Mouse (Mus musculus): ENCODE data around the gene Eif5. TPM values are rescaled to one million over a fixed set of nuclear protein-coding genes. Genes with fewer than 3 reads are reported as not detected.
A peak's percentile ranks its signal among the peaks of the same experiment; 100 is the strongest.

Eif5 gene
- total and polyA plus RNA-seq, 3 experiments, result 39.4 to 170 (median 160) TPM

GRCm38 (mm10) chr12:111559647-111560258, 21.9 kb downstream of the Eif5 start:
- H3K4me1 ChIP-seq (ENCODE audit: control insufficient read depth, insufficient read depth, low read length), result peaks cover 1% of the 10 kb centered on the region
- no peaks in the 10 kb centered on the region for H3K27me3 ChIP-seq (ENCODE audit: control insufficient read depth, insufficient read depth, low read length)
- no peak overlapping the region for H3K9ac ChIP-seq (ENCODE audit: low read depth, low read length)
- no peaks in the 10 kb centered on the region for H3K36me3 ChIP-seq (ENCODE audit: control insufficient read depth, insufficient read depth, low read length)
- H3K4me3 ChIP-seq, result no peak overlapping the region; the same call in 1 of the 2 replicates
- WGBS, result 30% methylated on average over 18 of the region's 18 CpGs
- peak in 1 of 2 experiments; percentile 30 for DNase-seq
- TF ChIP-seq EP300 (IDR thresholded peaks at IDR 0.05; ENCODE audit: insufficient read depth, low read depth, low read length) (no peak), CTCF (IDR thresholded peaks at IDR 0.05) (no peak), POLR2A (IDR thresholded peaks at IDR 0.05; ENCODE audit: insufficient read depth, low read depth, low read length) (no peak)
- H3K27ac ChIP-seq, result no peak overlapping the region
- no peaks in the 10 kb centered on the region for H3K79me2 ChIP-seq (replicated peaks; ENCODE audit: control insufficient read depth, insufficient read depth, low read length)
- intact Hi-C loops (cut with DNase I), result no loop called here

GRCm38 (mm10) chr12:111560286-111560685, 22.5 kb downstream of the Eif5 start:
- Histone ChIP-seq H3K27me3 (ENCODE audit: control insufficient read depth, insufficient read depth, low read length) (no peaks in the 10 kb centered on the region), H3K4me1 (ENCODE audit: control insufficient read depth, insufficient read depth, low read length) (peaks cover 1% of the 10 kb centered on the region), H3K36me3 (ENCODE audit: control insufficient read depth, insufficient read depth, low read length) (no peaks in the 10 kb centered on the region), H3K4me3 (no peak overlapping the region), H3K9ac (ENCODE audit: low read depth, low read length) (no peak overlapping the region), H3K79me2 (replicated peaks; ENCODE audit: control insufficient read depth, insufficient read depth, low read length) (no peaks in the 10 kb centered on the region), H3K27ac (no peak overlapping the region)
- TF ChIP-seq POLR2A (IDR thresholded peaks at IDR 0.05; ENCODE audit: insufficient read depth, low read depth, low read length) (no peak), CTCF (IDR thresholded peaks at IDR 0.05) (no peak), EP300 (IDR thresholded peaks at IDR 0.05; ENCODE audit: insufficient read depth, low read depth, low read length) (no peak)
- intact Hi-C loops (cut with DNase I), result no loop called here
- WGBS, result 69% methylated on average over 5 of the region's 5 CpGs
- no peak for DNase-seq

DNA sequence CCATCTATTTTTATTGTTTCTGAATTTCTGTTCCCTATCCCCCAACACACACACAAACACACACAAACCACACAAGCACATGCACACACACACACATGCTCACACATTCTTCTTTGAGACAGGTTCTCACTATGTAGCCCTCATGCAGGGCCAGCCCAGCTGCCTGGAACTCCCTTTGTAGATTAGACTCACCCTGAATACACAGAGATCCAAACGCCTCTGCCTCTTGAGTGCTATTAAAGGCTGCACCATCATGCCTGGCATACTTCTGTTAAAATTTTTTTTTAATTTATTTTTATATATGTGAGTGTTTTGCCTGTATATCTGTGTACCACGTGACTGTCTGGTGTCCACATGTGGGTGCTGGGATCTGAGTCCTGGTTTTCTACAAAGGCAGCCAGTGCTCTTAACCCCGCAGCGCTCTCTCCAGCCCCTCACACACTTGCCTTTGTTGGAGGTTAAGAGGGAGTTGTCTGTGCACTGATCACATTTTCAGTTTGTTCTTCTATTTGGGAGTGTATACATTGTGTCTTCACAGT, 24.5 kb downstream of the Eif5 start:
- Histone ChIP-seq H3K4me3 (no peak overlapping the region), H3K79me2 (replicated peaks; ENCODE audit: control insufficient read depth, insufficient read depth, low read length) (no peaks in the 10 kb centered on the region), H3K4me1 (ENCODE audit: control insufficient read depth, insufficient read depth, low read length) (peaks cover 1% of the 10 kb centered on the region), H3K36me3 (ENCODE audit: control insufficient read depth, insufficient read depth, low read length) (no peaks in the 10 kb centered on the region), H3K27me3 (ENCODE audit: control insufficient read depth, insufficient read depth, low read length) (no peaks in the 10 kb centered on the region), H3K27ac (no peak overlapping the region), H3K9ac (ENCODE audit: low read depth, low read length) (no peak overlapping the region)
- WGBS, result 24% methylated on average over 4 of the region's 4 CpGs
- TF ChIP-seq EP300 (IDR thresholded peaks at IDR 0.05; ENCODE audit: insufficient read depth, low read depth, low read length) (no peak), POLR2A (IDR thresholded peaks at IDR 0.05; ENCODE audit: insufficient read depth, low read depth, low read length) (no peak), CTCF (IDR thresholded peaks at IDR 0.05) (no peak)
- no peak for DNase-seq
- intact Hi-C loops (cut with DNase I), result no loop called here

DNA sequence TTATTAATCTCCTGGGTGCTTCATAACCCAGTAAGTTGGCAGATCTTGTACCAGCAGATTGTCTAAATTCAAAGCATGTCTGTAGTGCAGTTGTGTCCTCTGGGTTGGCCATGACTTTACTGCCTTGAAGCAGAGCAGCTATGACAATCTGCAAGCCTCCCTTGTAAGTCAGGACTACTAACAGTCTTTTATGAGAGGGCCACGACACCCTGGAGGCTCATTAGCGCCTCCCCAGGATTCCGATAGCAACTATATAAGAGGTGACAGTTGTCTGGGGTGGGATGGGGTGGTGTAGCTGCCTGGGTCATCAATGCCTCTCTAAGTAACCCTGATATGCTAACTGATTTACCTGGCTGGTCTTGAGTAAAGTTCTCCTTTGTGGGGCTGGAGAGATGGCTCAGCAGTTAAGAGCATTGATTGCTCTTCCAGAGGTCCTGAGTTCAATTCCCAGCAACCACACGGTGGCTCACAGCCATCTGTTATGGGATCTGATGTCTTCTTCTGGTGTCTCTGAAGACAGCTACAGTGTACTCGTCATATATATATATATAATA, 25.3 kb downstream of the Eif5 start:
- no peak for DNase-seq
- peaks cover 1% of the 10 kb centered on the region for H3K4me1 ChIP-seq (ENCODE audit: control insufficient read depth, insufficient read depth, low read length)
- H3K27me3 ChIP-seq (ENCODE audit: control insufficient read depth, insufficient read depth, low read length), result no peaks in the 10 kb centered on the region
- no peak overlapping the region for H3K27ac ChIP-seq
- no peaks in the 10 kb centered on the region for H3K36me3 ChIP-seq (ENCODE audit: control insufficient read depth, insufficient read depth, low read length)
- WGBS, result 48% methylated on average over 5 of the region's 5 CpGs
- no peaks in the 10 kb centered on the region for H3K79me2 ChIP-seq (replicated peaks; ENCODE audit: control insufficient read depth, insufficient read depth, low read length)
- TF ChIP-seq CTCF (IDR thresholded peaks at IDR 0.05) (peak; percentile 26), POLR2A (IDR thresholded peaks at IDR 0.05; ENCODE audit: insufficient read depth, low read depth, low read length) (no peak), EP300 (IDR thresholded peaks at IDR 0.05; ENCODE audit: insufficient read depth, low read depth, low read length) (no peak)
- no peak overlapping the region for H3K9ac ChIP-seq (ENCODE audit: low read depth, low read length)
- H3K4me3 ChIP-seq, result no peak overlapping the region
- intact Hi-C loops (cut with DNase I), result no loop called here

DNA sequence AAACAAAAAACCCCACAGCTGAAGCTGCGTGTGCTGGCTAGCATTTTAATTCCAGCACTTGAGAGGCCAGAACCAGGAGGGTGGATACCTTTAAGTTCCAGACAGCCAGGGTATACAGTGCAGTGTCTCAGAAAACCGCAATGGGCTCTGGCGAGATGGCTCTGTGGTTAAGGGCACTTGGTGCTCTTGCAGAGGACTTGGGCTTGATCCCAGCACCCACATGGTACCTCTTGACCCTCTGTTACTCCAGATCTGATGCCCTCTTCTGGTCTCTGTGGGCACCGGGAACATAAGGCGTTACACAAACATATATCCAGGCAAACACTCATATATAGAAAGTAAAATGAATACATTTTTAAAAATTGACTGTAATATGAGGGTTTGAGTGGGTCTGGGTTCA, 27.5 kb downstream of the Eif5 start:
- no peak for DNase-seq
- no peaks in the 10 kb centered on the region for H3K79me2 ChIP-seq (replicated peaks; ENCODE audit: control insufficient read depth, insufficient read depth, low read length)
- peaks cover 1% of the 10 kb centered on the region for H3K4me1 ChIP-seq (ENCODE audit: control insufficient read depth, insufficient read depth, low read length)
- no peak overlapping the region for H3K27ac ChIP-seq
- 73% methylated on average over 5 of the region's 5 CpGs for WGBS
- TF ChIP-seq CTCF (IDR thresholded peaks at IDR 0.05) (no peak), POLR2A (IDR thresholded peaks at IDR 0.05; ENCODE audit: insufficient read depth, low read depth, low read length) (no peak), EP300 (IDR thresholded peaks at IDR 0.05; ENCODE audit: insufficient read depth, low read depth, low read length) (no peak)
- H3K36me3 ChIP-seq (ENCODE audit: control insufficient read depth, insufficient read depth, low read length), result no peaks in the 10 kb centered on the region
- no peak overlapping the region for H3K9ac ChIP-seq (ENCODE audit: low read depth, low read length)
- no peaks in the 10 kb centered on the region for H3K27me3 ChIP-seq (ENCODE audit: control insufficient read depth, insufficient read depth, low read length)
- no peak overlapping the region for H3K4me3 ChIP-seq
- intact Hi-C loops (cut with DNase I), result no loop called here

DNA sequence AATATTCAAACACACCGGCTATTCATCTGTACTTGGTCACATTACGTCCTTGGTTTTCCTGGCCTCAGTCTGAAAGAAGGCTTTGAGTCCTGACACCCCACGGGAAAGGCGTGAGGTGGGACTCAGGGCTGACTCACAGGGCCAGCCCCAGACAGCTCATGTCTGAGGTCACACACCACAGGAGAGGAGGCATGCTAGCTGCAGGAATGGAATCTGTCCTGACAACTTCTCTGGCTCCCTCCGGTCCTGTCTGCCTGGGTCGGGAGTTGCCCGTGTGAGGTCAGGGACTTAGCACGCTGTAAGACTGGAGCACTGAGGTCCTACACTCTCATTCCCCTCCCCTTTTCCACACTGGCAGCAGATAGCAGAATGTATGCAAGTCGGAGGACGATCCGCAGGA, 31.0 kb downstream of the Eif5 start:
- Histone ChIP-seq H3K79me2 (replicated peaks; ENCODE audit: control insufficient read depth, insufficient read depth, low read length) (no peaks in the 10 kb centered on the region), H3K9ac (ENCODE audit: low read depth, low read length) (no peak overlapping the region), H3K27me3 (ENCODE audit: control insufficient read depth, insufficient read depth, low read length) (no peaks in the 10 kb centered on the region), H3K4me1 (ENCODE audit: control insufficient read depth, insufficient read depth, low read length) (no peaks in the 10 kb centered on the region), H3K36me3 (ENCODE audit: control insufficient read depth, insufficient read depth, low read length) (no peaks in the 10 kb centered on the region), H3K27ac (no peak overlapping the region), H3K4me3 (no peak overlapping the region)
- TF ChIP-seq POLR2A (IDR thresholded peaks at IDR 0.05; ENCODE audit: insufficient read depth, low read depth, low read length) (no peak), EP300 (IDR thresholded peaks at IDR 0.05; ENCODE audit: insufficient read depth, low read depth, low read length) (no peak), CTCF (IDR thresholded peaks at IDR 0.05) (no peak)
- 46% methylated on average over 11 of the region's 11 CpGs for WGBS
- intact Hi-C loops (cut with DNase I), result no loop called here
- no peak for DNase-seq
